Mouse (Mus musculus): ENCODE data around the gene Rpia.

Rpia gene

DNA sequence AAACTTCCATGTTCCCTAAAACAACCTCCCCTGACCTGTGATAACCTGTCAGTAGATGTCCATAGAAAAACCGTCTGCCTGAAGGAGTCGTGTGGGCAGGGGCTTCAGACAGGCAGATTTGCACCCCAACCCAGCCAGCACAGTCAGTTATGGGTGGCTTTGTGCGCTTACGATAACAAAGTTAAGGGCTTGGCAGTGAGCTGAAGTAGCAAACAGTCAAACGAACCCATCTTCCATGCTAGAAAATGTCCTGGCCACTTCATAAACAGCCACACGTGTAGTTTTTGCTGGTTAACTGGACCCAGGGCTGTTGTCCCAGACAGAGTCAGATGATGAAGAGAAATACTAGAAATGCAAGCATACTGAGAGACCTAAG lies 40.1 kb downstream of the Rpia start:
- DNase-seq (ENCODE audit: low read depth, low spot score) = no peak

DNA sequence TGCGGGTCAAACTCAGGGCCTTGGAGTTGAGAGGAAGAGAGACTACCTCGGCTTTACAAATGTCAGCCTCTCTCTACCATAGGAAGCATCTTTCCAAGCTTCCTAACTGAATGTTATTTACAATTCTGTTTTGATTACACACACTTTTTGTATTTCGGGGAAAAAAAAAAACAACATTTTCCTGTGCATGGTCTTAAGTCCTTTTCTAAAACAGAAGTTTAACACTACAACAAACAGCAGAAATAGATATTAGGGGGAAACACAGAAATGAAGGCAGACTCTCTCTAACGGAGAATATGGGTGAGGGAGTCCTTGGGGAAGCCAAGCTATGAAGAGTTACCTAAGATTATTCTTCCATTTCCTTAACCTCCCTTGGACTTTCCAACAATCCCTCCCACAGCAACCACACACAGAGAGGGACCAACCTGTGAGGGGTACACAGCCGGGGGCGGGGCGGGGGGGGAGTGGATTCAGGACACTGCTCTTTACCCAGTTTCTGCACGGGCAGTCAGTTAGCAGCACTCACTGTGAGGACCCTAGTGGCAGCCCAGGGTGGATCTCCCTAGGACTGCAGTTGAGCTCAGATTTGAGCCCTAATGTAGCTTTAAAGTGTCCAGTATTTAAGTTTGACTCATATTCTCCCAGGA lies 40.7 kb downstream of the Rpia start:
- no peak for DNase-seq (ENCODE audit: low read depth, low spot score)

DNA sequence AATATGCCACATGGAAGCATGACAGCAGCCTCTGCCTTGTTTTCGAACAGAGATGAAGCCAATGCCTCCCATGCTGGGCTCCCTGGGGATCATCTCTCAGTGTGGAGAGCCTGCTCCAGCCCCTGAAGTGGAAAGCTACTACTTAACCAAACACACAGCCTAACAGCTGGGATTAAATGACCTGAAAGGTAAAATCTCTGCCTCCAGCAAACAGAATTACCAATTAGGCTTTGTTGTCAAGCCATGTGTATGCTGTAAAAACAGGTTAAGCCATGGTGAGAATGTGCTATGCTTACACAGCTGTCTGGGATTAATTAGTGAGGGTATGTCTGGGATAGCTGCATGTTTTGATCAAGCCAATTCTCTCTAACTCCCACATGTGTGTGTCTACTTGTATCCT lies 42.3 kb downstream of the Rpia start:
- no peak for DNase-seq (ENCODE audit: low read depth, low spot score)

DNA sequence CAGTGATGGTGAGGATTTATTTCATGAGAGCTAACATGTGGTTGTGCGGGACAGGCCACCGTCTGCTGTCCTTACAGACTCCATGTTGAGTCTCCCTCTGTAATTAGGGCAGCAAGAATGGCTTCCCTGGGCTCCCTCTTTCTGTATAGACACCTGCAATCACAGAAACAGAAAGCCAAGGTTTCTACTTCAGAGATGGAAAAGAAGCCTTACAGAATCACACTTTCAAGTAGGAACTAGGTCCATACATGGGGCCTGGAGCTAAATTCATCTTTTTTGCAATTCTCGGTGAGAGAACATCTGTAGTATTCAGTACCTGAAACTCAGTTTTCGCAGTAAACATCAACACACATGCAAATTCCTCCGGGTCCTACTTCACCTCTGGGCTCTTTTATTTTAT lies 44.3 kb downstream of the Rpia start:
- DNase-seq (ENCODE audit: low read depth, low spot score) = no peak

DNA sequence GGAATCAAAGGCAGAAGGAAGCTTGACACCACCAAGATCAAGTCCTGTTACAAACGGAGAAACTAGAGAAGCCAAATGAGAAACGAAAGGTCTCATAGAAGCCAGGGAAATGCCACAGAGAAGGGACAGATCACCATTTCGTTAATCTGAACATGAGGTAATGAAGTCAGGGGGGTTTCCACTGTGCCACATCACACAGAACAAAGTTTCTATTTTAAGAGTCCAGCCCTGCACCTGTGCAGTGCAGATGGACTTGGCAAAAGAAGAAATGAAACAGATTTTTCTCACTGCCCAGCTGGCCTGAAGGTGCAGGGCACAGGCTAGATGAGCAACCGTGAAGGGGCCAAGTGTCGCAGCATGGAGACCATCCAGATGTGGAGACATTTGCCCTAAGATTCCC lies 48.1 kb downstream of the Rpia start:
- no peak for DNase-seq (ENCODE audit: low read depth, low spot score)

- no peak for DNase-seq (ENCODE audit: low read depth, low spot score)
Observed at GRCm38 (mm10) chr6:70742833-70743232, 49.2 kb downstream of the Rpia start.

GRCm38 (mm10) chr6:70740535-70740934 lies 51.5 kb downstream of the Rpia start:
- DNase-seq (ENCODE audit: low read depth, low spot score) = no peak

DNA sequence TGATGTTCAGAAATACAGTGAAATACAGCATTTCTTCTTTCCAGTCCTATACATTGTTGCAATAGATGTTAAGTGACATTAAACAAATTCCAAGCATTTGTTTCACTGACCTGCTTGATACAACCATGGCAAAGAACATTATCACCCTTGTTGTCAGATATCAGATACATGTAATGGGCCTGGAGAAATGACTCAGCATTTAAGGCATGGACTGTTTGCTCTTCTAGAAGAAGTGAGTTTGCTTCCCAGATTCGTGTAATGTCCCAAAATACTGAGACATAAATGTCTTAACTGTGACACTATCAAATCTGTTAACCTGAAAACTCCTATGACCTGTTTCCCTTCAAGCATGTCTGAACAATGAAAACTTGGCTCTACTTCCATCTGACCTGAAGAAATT lies 52.6 kb downstream of the Rpia start:
- DNase-seq (ENCODE audit: low read depth, low spot score) = no peak

DNA sequence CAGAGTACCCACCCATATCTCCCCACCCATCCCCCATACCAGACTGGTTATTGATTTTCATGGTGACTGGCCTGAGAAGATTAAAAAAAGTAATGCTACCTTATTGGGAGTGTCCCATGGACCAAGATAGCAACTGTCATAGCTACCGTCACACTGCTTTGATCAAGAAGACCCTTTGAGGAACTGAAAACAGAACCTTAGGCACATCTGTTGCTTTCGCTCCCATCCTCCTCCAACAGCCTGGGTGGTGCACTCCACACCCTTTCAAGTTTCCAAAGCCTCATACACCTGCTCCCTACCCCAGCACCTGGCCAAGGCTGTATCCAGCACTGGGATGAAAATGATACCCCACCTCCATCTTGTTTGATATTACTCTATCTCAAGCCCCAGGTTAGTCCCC lies 56.5 kb downstream of the Rpia start:
- DNase-seq (ENCODE audit: low read depth, low spot score) = no peak

GRCm38 (mm10) chr6:70730828-70731227 lies 61.2 kb downstream of the Rpia start:
- no peak for DNase-seq (ENCODE audit: low read depth, low spot score)

- DNase-seq (ENCODE audit: low read depth, low spot score) = no peak
Observed at GRCm38 (mm10) chr6:70729125-70729524, 62.9 kb downstream of the Rpia start.

- no peak for DNase-seq (ENCODE audit: low read depth, low spot score)
Observed at GRCm38 (mm10) chr6:70727094-70727721, 64.8 kb downstream of the Rpia start.

DNA sequence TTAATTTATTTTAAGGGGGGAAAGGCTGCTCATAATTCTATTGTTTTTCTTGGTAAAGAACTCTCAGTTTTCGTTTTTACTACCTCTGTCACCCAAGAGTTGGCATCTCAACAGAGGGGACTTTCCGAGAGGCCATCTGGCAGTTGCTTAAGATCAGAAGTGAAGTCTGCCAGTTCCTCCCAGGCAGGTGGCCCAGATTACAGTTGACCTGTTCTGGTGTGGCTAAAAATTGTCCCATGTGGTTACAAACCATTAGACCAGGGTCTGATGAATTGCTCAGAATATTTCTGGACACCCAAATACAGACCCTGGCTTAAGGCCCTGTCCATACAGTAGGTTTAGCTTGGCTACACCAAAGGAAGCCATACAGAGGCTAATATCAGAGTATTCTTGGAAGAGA lies 66.4 kb downstream of the Rpia start:
- no peak for DNase-seq (ENCODE audit: low read depth, low spot score)

DNA sequence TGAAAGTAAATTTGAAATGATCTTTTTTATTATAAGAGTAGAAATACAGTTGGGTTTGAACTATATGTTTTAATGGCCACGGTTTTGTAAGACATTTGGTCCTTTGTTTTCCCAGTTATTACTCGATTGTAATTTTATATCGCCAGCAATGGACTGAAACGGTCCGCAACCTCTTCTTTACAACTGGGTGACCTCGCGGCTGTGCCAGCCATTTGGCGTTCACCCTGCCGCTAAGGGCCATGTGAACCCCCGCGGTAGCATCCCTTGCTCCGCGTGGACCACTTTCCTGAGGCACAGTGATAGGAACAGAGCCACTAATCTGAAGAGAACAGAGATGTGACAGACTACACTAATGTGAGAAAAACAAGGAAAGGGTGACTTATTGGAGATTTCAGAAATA lies 67.3 kb downstream of the Rpia start:
- no peak for DNase-seq (ENCODE audit: low read depth, low spot score)

DNA sequence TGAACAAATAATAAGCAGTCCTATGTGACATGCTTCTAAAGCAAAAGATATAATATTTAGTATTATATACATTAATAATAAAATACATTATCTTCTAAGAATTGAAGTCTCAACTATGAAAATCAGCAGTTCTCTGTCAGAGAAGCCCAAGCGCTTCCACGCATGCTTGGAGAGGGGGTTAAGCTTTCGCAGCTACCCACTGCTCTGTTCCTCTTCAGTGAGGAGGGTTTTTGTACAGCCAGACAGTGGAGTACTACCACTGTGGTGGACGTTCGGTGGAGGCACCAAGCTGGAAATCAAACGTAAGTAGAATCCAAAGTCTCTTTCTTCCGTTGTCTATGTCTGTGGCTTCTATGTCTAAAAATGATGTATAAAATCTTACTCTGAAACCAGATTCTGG lies 69.7 kb downstream of the Rpia start:
- no peak for DNase-seq (ENCODE audit: low read depth, low spot score)

- no peak for DNase-seq (ENCODE audit: low read depth, low spot score)
Observed at GRCm38 (mm10) chr6:70718760-70719159, 73.3 kb downstream of the Rpia start.

GRCm38 (mm10) chr6:70718164-70718563 lies 73.9 kb downstream of the Rpia start:
- no peak for DNase-seq (ENCODE audit: low read depth, low spot score)

- no peak for DNase-seq (ENCODE audit: low read depth, low spot score)
Observed at GRCm38 (mm10) chr6:70716701-70717393, 75.2 kb downstream of the Rpia start.
